Mouse (Mus musculus) bone marrow macrophage, adult 2 months (primary cell): ENCODE data around the gene Pnrc1.

Source experiments
- CTCF ChIP-seq: IDR thresholded peaks from 2 replicates; pipeline ENCODE4 v1.5.1; 2012; ENCODE audit warnings: low read depth, mild to moderate bottlenecking, low read length, moderate library complexity
- POLR2A ChIP-seq: IDR thresholded peaks from 2 replicates; pipeline ENCODE4 v1.6.1; 2012; ENCODE audit warnings: mild to moderate bottlenecking, low read depth, low read length, borderline replicate concordance

GRCm38 (mm10) chr4:33303057-33303456, 13.1 kb upstream of the Pnrc1 start:
- TF ChIP-seq POLR2A (no peak), CTCF (no peak)
